Mouse (Mus musculus) thymus, adult 2 months (tissue): Measurements from ENCODE around the gene 1700010I14Rik.

Experiments
- CTCF ChIP-seq: fragments of 200-500 bp; IDR thresholded peaks from 2 replicates; pipeline ENCODE4 v1.5.1; 2012; ENCODE audit warnings: mild to moderate bottlenecking, control low read depth, low read length, moderate library complexity, borderline replicate concordance; ENCODE audit not compliant: control insufficient read depth, poor library complexity, insufficient read depth; ENCODE audit errors: extremely low read depth
- POLR2A ChIP-seq: fragments of 200-500 bp; IDR thresholded peaks from 2 replicates; pipeline ENCODE4 v1.6.1; 2012; ENCODE audit warnings: mild to moderate bottlenecking, low read length, control low read depth, moderate library complexity; ENCODE audit not compliant: control insufficient read depth, poor library complexity, insufficient read depth; ENCODE audit errors: extremely low read depth

DNA sequence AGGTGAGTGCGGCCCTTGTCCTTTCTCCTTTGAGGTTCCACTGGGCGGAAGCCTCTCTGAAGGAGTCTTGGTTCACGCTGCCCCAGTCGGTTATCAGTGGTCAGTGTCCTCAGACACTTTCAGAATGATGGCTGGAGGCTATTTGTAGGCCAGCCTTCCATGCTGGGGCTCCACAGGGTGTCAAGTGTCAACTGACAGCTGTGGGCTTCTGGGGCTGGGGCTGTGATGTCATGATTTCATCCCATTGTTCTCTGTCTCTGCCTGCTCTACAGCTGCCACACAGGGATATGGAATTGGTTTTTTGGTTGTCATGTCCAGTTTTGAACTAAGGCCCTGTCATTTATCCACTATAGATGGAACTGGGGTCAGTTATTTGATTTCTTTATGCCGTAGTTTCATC is 36.5 kb upstream of the 1700010I14Rik start:
- no peak for TF ChIP-seq CTCF
- no peak for TF ChIP-seq POLR2A
